Mouse (Mus musculus) lung, adult 2 months (tissue): ENCODE results near the gene Gm27021.

Source experiments
- CTCF ChIP-seq: fragments of 200-500 bp; IDR thresholded peaks from 2 replicates; pipeline ENCODE4 v1.5.1; 2011; ENCODE audit warnings: mild to moderate bottlenecking, low read length, control low read depth; ENCODE audit not compliant: insufficient read depth
- POLR2A ChIP-seq: fragments of 200-500 bp; IDR thresholded peaks from 2 replicates; pipeline ENCODE4 v1.6.1; 2011; ENCODE audit warnings: low read depth, mild to moderate bottlenecking, control low read depth, low read length, borderline replicate concordance; ENCODE audit errors: extremely low read depth

GRCm38 (mm10) chr8:120571561-120571960 lies 96.3 kb downstream of the Gm27021 start:
- no peak for TF ChIP-seq CTCF
- no peak for TF ChIP-seq POLR2A
